32 mouse cellular contexts compared by ENCODE assay signal in the genomic region with DNA sequence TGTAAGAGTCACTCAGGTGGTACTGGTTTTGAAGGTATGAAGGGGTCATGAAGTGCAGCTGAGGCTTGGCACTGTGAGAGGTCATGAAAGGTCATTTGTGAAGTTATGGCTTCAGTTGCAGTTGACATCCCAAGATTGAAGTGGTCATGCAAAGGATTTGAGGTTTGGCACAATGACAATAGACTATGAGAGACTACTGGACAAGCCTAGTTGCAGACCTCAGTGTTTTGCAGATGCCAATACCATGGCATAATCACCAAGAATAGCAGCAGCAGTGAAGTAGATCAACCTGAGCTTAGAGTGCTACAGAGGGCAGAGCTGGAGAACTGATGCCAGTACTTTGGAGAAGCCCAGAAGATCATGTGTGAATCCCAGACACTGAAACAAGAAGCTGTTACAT.
"Had no signal": no experiment of that assay in that cellular context is flagged by ENCODE, and none has a peak within 500 bp of the region (broad histone marks: within the 10 kb centered on the region; RNA-seq: fewer than 3 reads in every experiment).

No protein-coding gene starts in this region.

- H3K4me3 ChIP-seq: limb, embryonic 10.5 days; limb, embryonic 12.5 days; limb, embryonic 13.5 days; limb, embryonic 15.5 days; liver, embryonic 12.5 days; liver, embryonic 13.5 days; liver, embryonic 15.5 days; lung, embryonic 15.5 days; megakaryocyte, embryonic 14.5 days; midbrain, embryonic 10.5 days; midbrain, embryonic 12.5 days; midbrain, embryonic 13.5 days; midbrain, embryonic 15.5 days; myocyte; neural tube, embryonic 12.5 days had no signal

- H3K4me2 ChIP-seq: limb, embryonic 12.5 days; limb, embryonic 13.5 days; limb, embryonic 15.5 days; liver, embryonic 11.5 days; liver, embryonic 12.5 days; liver, embryonic 13.5 days; liver, embryonic 15.5 days; lung, embryonic 14.5 days; lung, embryonic 15.5 days; midbrain, embryonic 11.5 days; midbrain, embryonic 12.5 days; midbrain, embryonic 13.5 days; midbrain, embryonic 15.5 days; neural tube, embryonic 12.5 days had no signal

- H3K36me3 ChIP-seq: limb, embryonic 10.5 days; limb, embryonic 12.5 days; limb, embryonic 13.5 days; limb, embryonic 15.5 days; liver, embryonic 12.5 days; liver, embryonic 13.5 days; liver, embryonic 15.5 days; lung, embryonic 15.5 days; midbrain, embryonic 10.5 days; midbrain, embryonic 12.5 days; midbrain, embryonic 13.5 days; midbrain, embryonic 15.5 days; neural tube, embryonic 12.5 days had no signal

- H3K9ac ChIP-seq: limb, embryonic 12.5 days; limb, embryonic 13.5 days; limb, embryonic 15.5 days; liver, embryonic 12.5 days; liver, embryonic 13.5 days; liver, embryonic 14.5 days; liver, embryonic 15.5 days; liver, postnatal 0 days; lung, embryonic 14.5 days; lung, embryonic 15.5 days; midbrain, embryonic 12.5 days; midbrain, embryonic 13.5 days; midbrain, embryonic 15.5 days; neural tube, embryonic 12.5 days had no signal

- DNase-seq: left cerebral cortex, postnatal 4 days; liver; liver, embryonic 13.5 days; liver, postnatal 0 days; lung, adult 18-20 months; lung, adult 2 months; lung, embryonic 14.5 days; lung, postnatal 10 days; lung, postnatal 14 days; lung, postnatal 36 days; lung, postnatal 4 days; midbrain, embryonic 14.5 days had no signal

- H3K9me3 ChIP-seq: limb, embryonic 10.5 days; limb, embryonic 12.5 days; limb, embryonic 13.5 days; limb, embryonic 15.5 days; liver, embryonic 12.5 days; liver, embryonic 13.5 days; liver, embryonic 15.5 days; lung, embryonic 15.5 days; megakaryocyte, embryonic 14.5 days; midbrain, embryonic 10.5 days; midbrain, embryonic 12.5 days; midbrain, embryonic 13.5 days; midbrain, embryonic 15.5 days; neural tube, embryonic 12.5 days had no signal

- H3K27me3 ChIP-seq: limb, embryonic 12.5 days; limb, embryonic 13.5 days; limb, embryonic 15.5 days; liver, embryonic 12.5 days; liver, embryonic 13.5 days; liver, embryonic 15.5 days; lung, embryonic 15.5 days; megakaryocyte, embryonic 14.5 days; midbrain, embryonic 12.5 days; midbrain, embryonic 13.5 days; midbrain, embryonic 15.5 days; neural tube, embryonic 12.5 days had no signal

- H3K4me1 ChIP-seq: limb, embryonic 10.5 days; limb, embryonic 12.5 days; limb, embryonic 13.5 days; limb, embryonic 15.5 days; liver, embryonic 12.5 days; liver, embryonic 13.5 days; liver, embryonic 15.5 days; lung, embryonic 15.5 days; megakaryocyte, embryonic 14.5 days; midbrain, embryonic 10.5 days; midbrain, embryonic 12.5 days; midbrain, embryonic 13.5 days; midbrain, embryonic 15.5 days; neural tube, embryonic 12.5 days had no signal

- ATAC-seq: liver, embryonic 12.5 days; liver, postnatal 0 days; lung, postnatal 0 days; midbrain, embryonic 13.5 days; midbrain, embryonic 15.5 days; midbrain, embryonic 16.5 days had no signal

- H3K27ac ChIP-seq: limb, embryonic 10.5 days; limb, embryonic 12.5 days; limb, embryonic 13.5 days; limb, embryonic 15.5 days; liver, embryonic 12.5 days; liver, embryonic 13.5 days; liver, embryonic 14.5 days; liver, embryonic 15.5 days; lung, embryonic 15.5 days; macrophage; midbrain, embryonic 10.5 days; midbrain, embryonic 12.5 days; midbrain, embryonic 13.5 days; midbrain, embryonic 15.5 days; neural tube, embryonic 12.5 days had no signal
